Mouse (Mus musculus): ENCODE data around the gene Egfem1. TPM values are rescaled to one million over a fixed set of nuclear protein-coding genes. Genes with fewer than 3 reads are reported as not detected.

Gene Egfem1
- total and polyA plus RNA-seq, 3 experiments, result not detected

GRCm38 (mm10) chr3:29222414-29222813, 140.6 kb downstream of the Egfem1 start:
- H3K79me2 ChIP-seq (replicated peaks; ENCODE audit: control insufficient read depth, extremely low read depth, insufficient read depth, poor library complexity, severe bottlenecking), result no peaks in the 10 kb centered on the region
- H3K9me3 ChIP-seq (replicated peaks; ENCODE audit: low read length), result peaks cover 24% of the 10 kb centered on the region
- no peak overlapping the region for H3K9ac ChIP-seq (ENCODE audit: insufficient read depth, low read depth)
- DNase-seq (ENCODE audit: extremely low read depth), result no peak
- in situ Hi-C loops (cut with MboI; ENCODE audit: low pct_ligation_motif_present, low pct_unique_long_range_greater_than_20kb, low sequenced_read_pairs), result no loop called here
- no peak for TF ChIP-seq MXI1 (IDR thresholded peaks at IDR 0.05; ENCODE audit: low read depth, low read length)
- TF ChIP-seq USF1 (IDR thresholded peaks at IDR 0.05; ENCODE audit: low read depth, low read length), result no peak
- no peak for TF ChIP-seq NRF1 (IDR thresholded peaks at IDR 0.05; ENCODE audit: low read depth, low read length)
- TF ChIP-seq NELFE (IDR thresholded peaks at IDR 0.05; ENCODE audit: low read depth, low read length), result no peak
- no peak for TF ChIP-seq MAFK (IDR thresholded peaks at IDR 0.05; ENCODE audit: insufficient replicate concordance, low read length)
- no peak for TF ChIP-seq UBTF (IDR thresholded peaks at IDR 0.05; ENCODE audit: low read depth, low read length)
- TF ChIP-seq BHLHE40 (IDR thresholded peaks at IDR 0.05; ENCODE audit: low read depth, low read length), result no peak
- no peak for TF ChIP-seq RCOR1 (conservative IDR thresholded peaks at IDR 0.05; ENCODE audit: low read depth, low read length)
- TF ChIP-seq CHD2 (IDR thresholded peaks at IDR 0.05; ENCODE audit: low read length), result no peak
- no peak for TF ChIP-seq MAX (IDR thresholded peaks at IDR 0.05; ENCODE audit: low read length)
- no peak for TF ChIP-seq TBP (conservative IDR thresholded peaks at IDR 0.05; ENCODE audit: low read depth, low read length)
- TF ChIP-seq SMC3 (IDR thresholded peaks at IDR 0.05; ENCODE audit: low read depth, low read length), result no peak
- TF ChIP-seq MAZ (IDR thresholded peaks at IDR 0.05; ENCODE audit: low read depth, low read length), result no peak
- no peak for TF ChIP-seq POLR2AphosphoS2 (IDR thresholded peaks at IDR 0.05; ENCODE audit: low read depth, low read length)
- no peak for TF ChIP-seq ETS1 (conservative IDR thresholded peaks at IDR 0.05; ENCODE audit: low read depth, low read length)
- no peak for TF ChIP-seq E2F4 (IDR thresholded peaks at IDR 0.05; ENCODE audit: insufficient replicate concordance, low read depth, low read length)
- TF ChIP-seq HCFC1 (IDR thresholded peaks at IDR 0.05; ENCODE audit: low read depth, low read length), result no peak
- TF ChIP-seq IRF4 (IDR thresholded peaks at IDR 0.05; ENCODE audit: low read depth, low read length), result no peak
- no peaks in the 10 kb centered on the region for H3K27me3 ChIP-seq (replicated peaks)
- no peak overlapping the region for H3K4me3 ChIP-seq (replicated peaks in 1 of 3; ENCODE audit: low read depth in 2 of 3, low read length in 2 of 3, poor library complexity in 1 of 3)
- dilution Hi-C loops (cut with MboI; ENCODE audit: extremely low pct_ligation_motif_present, extremely low pct_unique_long_range_greater_than_20kb, low sequenced_read_pairs), result no loop called here
- no peak overlapping the region for H3K4me2 ChIP-seq (ENCODE audit: insufficient read depth, low read depth, poor library complexity, severe bottlenecking)
- H3K4me1 ChIP-seq (ENCODE audit: control insufficient read depth in 1 of 2, insufficient read depth in 2 of 2), result no peaks in the 10 kb centered on the region
- H3K27ac ChIP-seq (ENCODE audit: insufficient read depth, low read depth), result no peak overlapping the region
- H3K36me3 ChIP-seq (replicated peaks in 1 of 2; ENCODE audit: control insufficient read depth in 1 of 2, insufficient read depth in 1 of 2, low read length in 1 of 2), result no peaks in the 10 kb centered on the region

DNA sequence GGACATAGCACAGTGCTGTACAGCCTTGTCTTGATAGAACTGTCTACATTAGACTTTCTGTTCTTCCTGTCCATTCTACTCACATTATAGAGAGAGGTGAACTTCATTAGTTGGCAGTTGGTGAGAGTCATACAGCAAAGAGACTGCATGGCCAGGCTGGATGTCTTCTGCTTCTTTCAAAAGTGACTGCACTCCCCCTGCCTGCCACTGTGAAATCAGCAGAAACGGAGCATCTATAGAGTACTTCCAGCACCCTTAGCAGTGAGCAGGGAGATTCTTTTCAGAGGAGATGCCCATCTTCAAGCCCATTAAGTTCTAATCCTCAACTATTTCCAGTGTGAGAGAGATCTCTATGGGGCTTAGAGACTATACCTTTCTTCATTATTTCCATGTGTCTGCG, 147.9 kb downstream of the Egfem1 start:
- H3K27me3 ChIP-seq (replicated peaks), result no peaks in the 10 kb centered on the region
- H3K27ac ChIP-seq (ENCODE audit: insufficient read depth, low read depth), result no peak overlapping the region
- no peak overlapping the region for H3K4me3 ChIP-seq (replicated peaks in 1 of 3; ENCODE audit: low read depth in 2 of 3, low read length in 2 of 3, poor library complexity in 1 of 3)
- in situ Hi-C loops (cut with MboI; ENCODE audit: low pct_ligation_motif_present, low pct_unique_long_range_greater_than_20kb, low sequenced_read_pairs), result no loop called here
- TF ChIP-seq RCOR1 (conservative IDR thresholded peaks at IDR 0.05; ENCODE audit: low read depth, low read length) (no peak), CTCF (conservative IDR thresholded peaks at IDR 0.05 in 1 of 2, IDR thresholded peaks at IDR 0.05 in 1 of 2; ENCODE audit: low read depth in 2 of 2, low read length in 2 of 2) (no peak)
- H3K4me2 ChIP-seq (ENCODE audit: insufficient read depth, low read depth, poor library complexity, severe bottlenecking), result no peak overlapping the region
- H3K4me1 ChIP-seq (ENCODE audit: control insufficient read depth in 1 of 2, insufficient read depth in 2 of 2), result no peaks in the 10 kb centered on the region
- H3K9ac ChIP-seq (ENCODE audit: insufficient read depth, low read depth), result no peak overlapping the region
- no peak for DNase-seq (ENCODE audit: extremely low read depth)
- dilution Hi-C loops (cut with MboI; ENCODE audit: extremely low pct_ligation_motif_present, extremely low pct_unique_long_range_greater_than_20kb, low sequenced_read_pairs), result no loop called here
- H3K9me3 ChIP-seq (replicated peaks; ENCODE audit: low read length), result peaks cover 23% of the 10 kb centered on the region
- no peaks in the 10 kb centered on the region for H3K79me2 ChIP-seq (replicated peaks; ENCODE audit: control insufficient read depth, extremely low read depth, insufficient read depth, poor library complexity, severe bottlenecking)
- no peaks in the 10 kb centered on the region for H3K36me3 ChIP-seq (replicated peaks in 1 of 2; ENCODE audit: control insufficient read depth in 1 of 2, insufficient read depth in 1 of 2, low read length in 1 of 2)
